Mouse (Mus musculus): ENCODE data around the gene Nanos3.

Gene Nanos3

DNA sequence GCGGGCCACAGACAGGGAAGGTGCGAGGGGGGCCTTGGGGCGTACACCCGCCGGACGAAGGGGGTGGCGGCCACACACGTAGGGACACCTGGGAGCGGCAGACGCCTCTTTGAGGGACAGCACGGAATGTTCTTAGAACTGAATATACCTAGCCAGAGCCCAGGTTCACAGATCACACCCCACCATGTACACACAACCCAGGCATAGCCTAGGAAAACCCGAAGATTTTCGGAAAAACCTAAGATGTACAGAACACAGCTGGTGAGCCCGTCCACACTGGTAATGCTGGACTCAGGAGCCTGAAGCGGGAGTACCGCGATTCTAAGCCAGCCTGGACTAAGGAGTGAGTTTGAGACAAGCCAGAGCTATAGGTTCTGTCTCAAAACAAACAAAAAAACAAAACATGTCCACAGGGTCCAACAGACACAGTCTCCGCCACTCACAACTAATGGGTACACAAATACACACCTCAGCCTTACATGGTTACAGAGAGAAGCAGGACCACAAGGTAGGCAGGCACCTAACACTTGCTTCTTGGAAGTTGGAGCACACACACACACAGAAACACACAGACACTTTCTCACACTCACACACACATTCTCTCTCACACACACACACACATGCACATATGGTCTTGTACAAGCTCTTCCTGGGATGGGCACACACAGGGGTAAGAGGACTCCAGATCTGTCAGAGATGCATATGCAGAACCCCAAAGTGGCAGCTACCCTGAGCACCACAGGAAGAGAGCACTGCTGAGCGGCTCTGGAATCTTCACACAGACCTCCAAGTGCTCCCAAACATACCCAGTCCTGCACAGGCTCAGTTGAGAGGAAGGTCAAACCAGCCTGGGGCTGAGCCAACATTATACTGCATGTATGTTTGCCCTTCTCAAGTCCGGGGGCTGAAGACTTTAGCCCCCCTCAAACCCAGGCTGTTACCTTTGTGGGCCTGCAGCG is 653 bp downstream of the Nanos3 start:
- in situ Hi-C loops (cut with MboI; ENCODE audit: low sequenced_read_pairs) = loop anchor here (5.0 kb wide), 1 partner anchor 163 kb away; no protein-coding TSS in a partner anchor

DNA sequence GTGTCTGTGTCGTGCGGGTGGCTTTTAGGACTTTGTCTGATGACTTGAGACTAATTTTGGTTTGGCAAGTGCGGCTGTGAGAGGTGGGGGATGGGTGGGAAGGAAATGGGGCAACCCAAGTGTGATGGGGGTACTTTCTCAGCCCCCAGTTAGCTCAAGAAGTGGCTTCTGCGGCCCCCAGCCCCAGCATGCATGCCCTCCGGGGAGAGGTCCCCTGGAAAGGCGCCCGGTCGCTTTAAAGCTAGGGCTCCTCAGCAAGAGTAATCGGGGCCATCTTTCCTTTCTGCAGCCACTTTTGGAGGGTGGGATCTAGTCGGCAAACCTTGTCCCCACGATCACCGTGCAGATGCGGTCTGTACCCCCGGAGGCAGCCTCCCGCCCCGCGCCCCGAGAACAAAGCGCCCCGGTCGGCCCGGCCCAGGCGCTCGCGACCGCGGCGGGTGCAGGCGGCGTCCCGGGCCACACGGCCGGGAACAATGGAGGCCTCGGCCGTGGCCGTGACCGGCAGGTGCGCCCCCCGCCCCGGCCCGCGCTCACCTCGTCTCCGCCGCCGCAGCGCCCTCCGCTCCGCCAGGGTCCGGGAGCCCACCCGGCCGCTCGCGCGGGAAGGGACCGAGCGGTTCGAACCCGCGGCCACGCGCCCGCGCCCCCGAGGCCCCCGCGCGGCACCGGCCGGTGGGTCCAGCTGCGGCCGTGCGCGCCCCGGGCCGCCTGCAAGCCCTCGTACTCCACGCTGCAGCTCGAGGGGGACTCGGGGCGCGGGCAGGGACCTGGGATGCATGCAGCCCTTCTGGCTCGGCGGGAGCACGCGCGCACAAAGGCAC is 1.5 kb downstream of the Nanos3 start:
- in situ Hi-C loops (cut with MboI; ENCODE audit: low sequenced_read_pairs) = loop anchor here (5.0 kb wide), 1 partner anchor 164 kb away; no protein-coding TSS in a partner anchor

DNA sequence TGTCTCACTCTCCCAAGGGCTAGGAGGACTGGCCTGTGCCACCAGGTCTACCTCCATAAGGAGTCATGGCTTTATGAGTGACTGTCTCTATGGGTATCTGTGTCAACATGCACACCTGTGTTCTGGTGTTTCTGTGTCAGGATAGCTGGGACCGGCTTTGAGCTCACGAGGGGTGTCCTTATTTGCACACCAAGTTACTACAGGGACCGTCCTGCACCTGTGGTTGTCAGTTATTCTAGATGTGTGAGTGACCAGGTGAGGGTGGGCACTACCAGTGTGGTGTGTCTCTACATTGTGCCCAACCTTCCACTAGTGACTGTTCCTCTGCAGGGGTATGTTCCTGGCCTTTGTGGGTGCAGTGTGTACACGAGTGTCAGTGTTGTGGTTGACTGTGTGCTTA is 2.2 kb downstream of the Nanos3 start:
- in situ Hi-C loops (cut with MboI; ENCODE audit: low sequenced_read_pairs) = loop anchor here (5.0 kb wide), 1 partner anchor 164 kb away; no protein-coding TSS in a partner anchor

DNA sequence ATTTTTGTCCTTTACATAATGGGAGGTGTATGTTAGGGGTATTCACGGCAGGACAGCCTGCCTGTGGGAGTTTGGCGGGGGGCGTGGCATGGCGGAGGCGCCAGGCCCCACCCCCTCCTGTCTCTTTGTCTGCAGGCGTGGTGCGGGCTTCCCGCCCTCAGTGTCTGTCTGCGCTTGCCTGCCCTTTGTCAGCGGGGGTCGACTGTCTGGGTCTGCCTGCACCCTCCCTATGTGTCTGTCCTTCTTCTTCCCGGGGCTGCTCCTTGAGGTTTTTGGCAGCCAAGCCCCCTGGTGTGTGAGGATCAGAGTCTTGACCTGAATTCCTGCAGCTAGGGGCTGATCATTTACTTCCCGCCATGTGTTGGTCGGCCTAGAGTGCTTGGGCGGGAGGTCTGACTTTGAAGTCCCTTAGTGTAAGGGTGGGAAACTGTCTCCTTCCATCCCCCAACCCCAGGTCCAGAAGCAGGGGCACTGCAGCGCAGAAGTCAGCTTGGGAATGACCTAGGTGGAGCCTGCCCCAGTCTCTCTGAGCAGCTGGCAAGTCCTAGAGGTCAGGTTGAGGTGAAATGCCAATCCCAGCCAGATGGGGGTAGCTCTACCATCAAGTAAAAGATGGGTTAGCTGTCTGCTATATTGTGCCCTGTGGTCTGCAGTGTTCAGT is 4.4 kb downstream of the Nanos3 start:
- in situ Hi-C loops (cut with MboI; ENCODE audit: low sequenced_read_pairs) = loop anchor here (5.0 kb wide), 1 partner anchor 167 kb away; no protein-coding TSS in a partner anchor

DNA sequence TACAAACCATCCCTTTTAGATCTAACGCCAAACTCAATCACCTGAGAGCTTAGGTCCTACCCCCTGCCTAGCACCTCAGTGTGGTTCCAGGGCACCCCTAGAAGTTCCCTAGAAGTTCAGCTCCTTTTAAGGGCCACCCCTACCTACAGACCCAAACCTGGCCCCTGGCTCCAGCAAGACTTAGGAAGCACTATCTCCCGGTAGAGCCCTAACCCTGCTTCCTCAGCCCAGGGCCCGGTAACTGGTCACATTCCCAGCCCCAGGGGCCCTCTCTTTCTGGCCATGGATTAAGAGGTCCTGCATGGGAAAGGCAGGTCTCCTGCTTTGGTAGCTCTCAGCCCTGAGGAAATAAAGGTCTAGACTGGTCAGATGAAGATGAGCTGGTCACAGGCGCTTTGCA is 5.1 kb downstream of the Nanos3 start:
- in situ Hi-C loops (cut with MboI; ENCODE audit: low sequenced_read_pairs) = loop anchor here (5.0 to 10.0 kb wide), 2 partner anchors 145 to 167 kb away; no protein-coding TSS in a partner anchor

DNA sequence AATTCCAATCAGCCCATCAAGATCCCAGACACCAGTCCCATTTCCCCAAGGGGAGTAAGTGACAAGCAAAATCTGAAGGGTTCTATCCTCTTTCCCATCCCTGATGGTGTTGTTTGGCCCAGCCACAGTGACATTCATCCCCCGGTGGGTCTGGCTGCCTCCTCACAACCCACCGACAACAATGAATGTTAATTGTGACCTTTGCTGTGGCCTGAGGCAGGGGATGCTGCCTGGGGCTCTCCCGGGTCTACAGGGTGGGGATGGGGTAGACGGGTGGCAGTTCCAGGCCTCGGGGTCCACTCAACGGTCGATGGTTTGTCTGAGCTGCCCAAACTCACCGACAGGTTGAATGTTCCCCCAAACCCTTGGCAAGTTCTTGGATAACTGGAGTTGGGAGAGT is 6.4 kb downstream of the Nanos3 start:
- in situ Hi-C loops (cut with MboI; ENCODE audit: low sequenced_read_pairs) = loop anchor here (10.0 kb wide), 1 partner anchor 144 kb away; no protein-coding TSS in a partner anchor

DNA sequence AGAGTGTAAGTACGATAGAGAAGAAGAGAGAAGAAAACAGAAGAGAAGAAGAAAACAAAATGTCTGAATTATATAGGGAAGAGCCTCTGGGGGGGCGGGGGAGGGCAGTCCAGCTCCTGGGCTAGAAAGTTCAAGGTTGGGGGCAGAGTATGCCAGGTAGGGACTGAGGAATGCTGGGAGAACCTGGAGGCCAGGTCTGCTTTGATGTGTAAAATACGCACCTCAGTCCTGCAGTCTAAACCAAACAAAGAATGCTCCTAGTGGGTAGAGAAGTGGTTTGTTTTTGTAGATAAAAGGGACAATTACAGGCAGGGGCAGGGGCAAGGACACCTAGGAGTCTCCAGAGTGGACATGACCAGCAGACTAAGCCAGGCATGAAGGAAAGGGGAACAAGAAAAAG is 7.6 kb downstream of the Nanos3 start:
- in situ Hi-C loops (cut with MboI; ENCODE audit: low sequenced_read_pairs) = loop anchor here (10.0 kb wide), 1 partner anchor 143 kb away; no protein-coding TSS in a partner anchor

DNA sequence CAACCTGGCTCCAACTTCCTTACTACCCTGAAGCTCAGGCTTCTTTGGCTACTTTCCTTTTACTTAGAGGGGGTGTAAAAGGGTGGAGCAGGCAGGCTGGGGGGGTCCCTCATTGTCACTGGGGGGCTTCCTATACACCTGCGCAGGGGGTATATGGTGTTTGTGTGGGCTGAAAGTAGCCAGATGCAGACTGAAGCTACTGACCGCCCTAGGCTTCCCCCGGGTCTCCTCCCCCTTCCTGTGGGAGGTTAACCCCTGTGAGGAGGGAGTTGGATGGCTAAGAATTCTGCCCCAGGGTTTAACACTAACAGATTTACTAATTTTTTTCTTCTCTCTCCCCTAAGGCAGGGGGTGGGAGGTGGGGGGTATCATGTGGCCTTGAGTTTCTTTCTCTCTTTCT is 8.5 kb downstream of the Nanos3 start:
- in situ Hi-C loops (cut with MboI; ENCODE audit: low sequenced_read_pairs) = loop anchor here (10.0 kb wide), 1 partner anchor 142 kb away; no protein-coding TSS in a partner anchor

DNA sequence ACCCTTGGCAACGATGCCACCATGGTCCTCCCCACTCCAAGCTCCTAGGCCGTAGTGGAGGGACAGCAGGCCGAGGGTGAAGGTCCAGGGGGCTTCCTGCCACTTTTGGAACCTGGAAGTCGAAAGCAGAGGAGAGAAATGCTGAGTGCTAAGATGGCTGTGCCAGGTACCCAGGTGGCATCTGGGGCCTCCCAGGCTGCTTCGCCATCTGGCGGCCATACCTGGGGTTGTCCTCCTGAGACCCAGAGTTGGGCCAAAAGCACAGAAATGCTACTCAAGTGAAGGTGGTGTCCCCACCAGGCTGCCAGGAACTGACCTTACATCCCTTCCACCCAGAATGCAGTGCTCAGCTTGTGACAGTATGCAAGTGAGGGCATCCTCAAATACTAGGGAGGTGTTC is 11.2 kb downstream of the Nanos3 start:
- in situ Hi-C loops (cut with MboI; ENCODE audit: low sequenced_read_pairs) = loop anchor here (10.0 kb wide), 1 partner anchor 139 kb away; no protein-coding TSS in a partner anchor

DNA sequence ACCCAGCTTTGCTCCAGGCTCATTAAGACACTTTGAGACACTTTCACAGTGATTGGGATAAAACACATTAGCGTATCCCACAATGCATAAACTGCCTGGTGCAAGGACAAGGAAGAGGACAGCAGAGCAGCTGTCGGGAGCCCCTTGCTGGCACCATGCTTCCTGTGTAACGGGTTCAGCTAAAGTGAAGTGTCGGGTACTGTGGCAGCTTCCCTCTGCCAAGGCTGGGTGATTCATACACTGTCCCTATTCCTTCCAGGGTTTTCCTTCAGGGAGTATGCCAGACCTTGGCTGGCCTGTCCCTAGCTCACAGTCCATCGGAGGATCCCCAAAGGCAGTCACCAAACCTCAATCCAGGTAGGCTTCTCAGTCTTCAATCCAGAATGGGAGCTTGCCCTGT is 14.9 kb downstream of the Nanos3 start:
- in situ Hi-C loops (cut with MboI; ENCODE audit: low sequenced_read_pairs) = loop anchor here (10.0 kb wide), 1 partner anchor 135 kb away; no protein-coding TSS in a partner anchor

DNA sequence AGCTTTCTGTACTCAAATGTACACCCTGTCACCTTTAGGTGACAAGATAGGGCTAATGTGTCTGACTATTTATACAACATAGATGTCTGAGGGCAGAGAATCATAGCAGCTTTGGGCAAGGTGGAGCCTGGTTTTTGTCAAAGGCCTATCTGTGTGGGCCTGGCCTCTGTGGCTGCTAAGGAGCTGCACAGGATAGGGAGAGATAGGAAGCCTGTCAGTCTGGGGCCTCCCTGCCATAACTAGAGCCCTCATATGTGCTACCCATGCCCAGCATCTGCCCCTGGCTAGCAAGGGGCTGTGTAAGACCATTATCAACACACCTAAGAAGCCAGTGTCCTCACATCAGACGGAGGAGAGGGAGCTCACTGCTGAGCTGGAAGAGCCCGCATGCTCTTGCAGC is 17.3 kb downstream of the Nanos3 start:
- in situ Hi-C loops (cut with MboI; ENCODE audit: low sequenced_read_pairs) = no loop called here

DNA sequence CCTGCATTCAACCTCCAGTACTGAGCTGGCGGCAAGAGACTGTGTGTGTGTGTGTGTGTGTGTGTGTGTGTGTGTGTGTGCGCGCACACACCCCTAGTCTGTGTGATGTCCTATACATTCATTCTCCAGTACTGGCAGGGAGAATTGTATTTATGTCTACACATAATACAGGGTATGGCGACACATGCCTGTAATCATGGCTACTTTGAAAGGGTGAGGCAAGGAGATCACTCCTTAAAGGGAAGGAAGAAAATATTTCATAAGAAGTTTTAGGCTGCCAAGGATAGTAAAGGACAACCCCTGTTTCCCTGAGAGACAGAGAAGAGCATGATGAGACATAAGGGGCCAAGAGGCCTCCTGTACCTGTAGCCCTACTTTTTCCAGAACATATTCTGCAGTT is 27.4 kb downstream of the Nanos3 start:
- in situ Hi-C loops (cut with MboI; ENCODE audit: low sequenced_read_pairs) = no loop called here

DNA sequence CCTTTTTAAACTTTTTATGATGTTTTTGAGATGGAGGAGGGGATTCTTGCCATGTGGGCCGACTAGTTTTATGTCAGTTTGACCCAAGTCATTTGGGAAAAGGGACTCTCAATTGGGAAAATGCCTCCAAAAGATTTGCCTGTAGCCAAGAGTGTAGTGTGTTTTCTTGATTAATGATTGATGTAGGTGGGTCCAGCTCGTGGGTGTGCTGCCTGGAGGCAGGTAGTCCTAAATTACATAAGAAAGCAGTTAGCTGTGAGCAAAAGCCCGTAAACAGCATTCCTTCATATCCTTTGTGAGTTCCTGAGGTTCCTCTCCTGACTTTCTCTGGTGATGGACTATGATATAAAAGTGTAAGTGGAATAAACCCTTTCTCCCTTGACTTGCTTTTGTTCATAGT is 35.8 kb downstream of the Nanos3 start:
- in situ Hi-C loops (cut with MboI; ENCODE audit: low sequenced_read_pairs) = no loop called here

DNA sequence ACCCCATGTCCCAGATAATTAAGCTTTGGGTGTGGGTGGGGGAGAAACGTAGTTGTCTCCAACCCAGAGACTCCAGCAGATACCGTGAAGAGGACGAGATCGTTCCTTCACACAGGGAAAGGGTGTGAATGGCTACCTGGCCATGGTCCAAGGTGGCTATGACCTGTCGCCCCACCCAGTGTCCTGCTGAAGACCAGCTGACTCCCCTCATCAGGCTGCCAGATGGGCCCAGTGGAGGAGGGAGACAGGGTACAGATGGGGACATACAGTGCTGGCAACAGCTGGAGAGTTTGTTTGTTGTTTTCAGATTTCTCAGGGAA is 36.5 kb downstream of the Nanos3 start:
- in situ Hi-C loops (cut with MboI; ENCODE audit: low sequenced_read_pairs) = no loop called here

DNA sequence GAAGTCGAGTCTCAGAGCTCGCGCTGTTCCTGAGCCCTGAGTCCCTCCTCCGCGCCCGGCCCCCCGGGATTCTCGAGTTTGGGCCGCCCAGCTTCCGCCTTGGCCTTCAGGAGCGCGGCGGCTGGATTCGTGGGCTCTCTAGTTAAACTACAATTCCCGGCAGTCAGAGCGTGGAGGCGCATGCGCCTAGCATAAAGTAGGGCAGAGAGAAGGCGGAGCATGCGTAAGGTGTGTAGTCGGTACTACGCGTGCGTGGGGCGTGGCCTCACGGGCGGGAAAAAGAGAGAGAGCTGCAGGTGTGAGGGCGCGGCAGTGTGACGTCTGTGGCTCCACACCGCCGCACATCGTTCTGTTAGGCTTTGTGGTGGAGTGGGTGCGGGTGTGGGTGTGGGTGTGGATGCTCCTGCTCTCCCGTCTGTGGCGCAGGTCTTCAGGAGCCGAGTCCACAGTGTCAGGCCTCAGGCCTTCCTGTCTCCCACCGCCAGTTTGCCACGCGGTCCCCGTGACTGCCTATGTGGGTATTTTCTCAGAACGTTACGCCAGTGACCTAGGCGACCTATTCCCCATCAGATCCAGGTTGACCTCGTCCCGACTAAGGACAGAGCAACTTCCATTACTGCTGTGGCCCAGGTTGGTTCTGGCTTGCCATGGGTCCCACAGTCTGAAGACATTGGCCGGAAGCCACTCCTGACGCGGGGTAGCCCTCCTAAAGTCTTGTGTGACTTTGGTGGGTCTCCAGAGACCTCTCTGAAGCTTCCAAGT is 37.1 kb downstream of the Nanos3 start, which contains the start of the genes Cc2d1a and 4930432K21Rik:
Gene Cc2d1a, minus strand, starts transcription at position 168 of the 762 bp plus-strand sequence.
Gene 4930432K21Rik, plus strand, starts transcription at position 257 of the 762 bp plus-strand sequence.
- in situ Hi-C loops (cut with MboI; ENCODE audit: low sequenced_read_pairs) = no loop called here

DNA sequence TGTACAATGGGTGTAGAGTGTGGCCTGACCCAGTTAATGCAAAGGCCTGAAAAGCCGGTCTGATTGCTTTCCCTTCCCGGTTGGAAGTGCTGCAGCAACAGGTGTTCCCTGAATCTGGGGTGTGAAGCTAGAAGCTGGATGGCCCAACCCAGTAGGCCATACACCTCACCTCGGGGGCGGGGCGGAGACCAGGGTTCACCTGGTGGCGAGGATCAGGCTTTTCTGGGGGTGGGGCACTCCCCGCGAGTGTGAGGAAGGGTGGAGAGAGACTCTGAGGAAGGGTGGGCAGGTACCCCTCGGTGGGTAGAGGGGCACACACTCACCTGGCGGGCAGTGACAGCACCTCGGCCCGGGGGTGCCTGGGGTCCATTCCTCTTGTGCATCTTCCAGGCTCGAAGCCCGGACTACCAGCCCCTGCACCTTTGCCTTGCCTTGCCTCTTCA is 37.7 kb downstream of the Nanos3 start:
- in situ Hi-C loops (cut with MboI; ENCODE audit: low sequenced_read_pairs) = no loop called here

DNA sequence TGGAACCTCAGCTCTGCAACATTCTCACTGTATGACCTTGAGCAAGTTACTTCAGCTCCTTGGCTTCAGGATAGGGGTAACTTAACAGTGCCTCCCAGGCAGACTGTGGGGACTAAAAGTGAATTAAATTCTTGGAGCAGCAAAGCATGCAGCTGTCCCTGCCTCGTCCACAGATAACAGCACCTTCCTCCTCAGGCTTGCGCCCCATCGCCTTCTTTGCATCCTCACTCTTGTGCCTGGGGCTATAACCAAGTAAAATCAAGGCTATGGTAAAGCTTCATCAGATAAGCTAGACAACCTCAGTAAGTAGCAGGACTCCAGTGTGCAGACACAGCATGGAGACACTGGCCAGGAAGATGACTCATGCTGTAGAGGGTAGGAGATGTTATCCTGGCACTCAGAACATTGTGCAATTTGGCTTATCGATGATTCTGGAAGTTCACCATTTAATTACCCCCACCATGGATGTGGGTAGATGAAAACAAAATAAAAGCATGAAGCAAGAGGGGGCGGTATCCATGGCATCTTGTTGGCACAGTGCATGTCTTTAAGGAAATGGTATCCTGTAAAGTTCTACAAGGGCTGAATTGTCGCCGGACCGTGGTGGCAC is 40.3 kb downstream of the Nanos3 start:
- in situ Hi-C loops (cut with MboI; ENCODE audit: low sequenced_read_pairs) = no loop called here

DNA sequence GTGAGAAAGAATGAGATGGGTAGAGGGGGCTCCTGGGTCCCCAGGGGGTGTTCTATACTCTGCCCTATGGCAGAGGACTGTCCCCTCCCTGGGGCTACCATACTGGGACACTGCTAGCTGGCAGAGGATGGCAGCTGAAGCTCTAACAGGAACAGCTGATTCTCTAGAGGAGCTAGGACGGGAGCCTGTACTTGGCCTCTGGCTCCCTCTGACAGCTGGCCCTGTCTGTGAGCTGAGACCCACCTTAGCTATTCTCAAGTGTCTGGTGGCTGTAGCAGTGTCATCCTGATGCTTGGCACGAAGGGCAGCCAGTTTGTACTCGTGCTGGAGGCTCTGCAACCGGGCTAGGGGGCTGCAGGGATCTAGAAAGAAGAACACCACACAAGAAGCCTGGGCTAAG is 44.2 kb downstream of the Nanos3 start:
- in situ Hi-C loops (cut with MboI; ENCODE audit: low sequenced_read_pairs) = no loop called here

DNA sequence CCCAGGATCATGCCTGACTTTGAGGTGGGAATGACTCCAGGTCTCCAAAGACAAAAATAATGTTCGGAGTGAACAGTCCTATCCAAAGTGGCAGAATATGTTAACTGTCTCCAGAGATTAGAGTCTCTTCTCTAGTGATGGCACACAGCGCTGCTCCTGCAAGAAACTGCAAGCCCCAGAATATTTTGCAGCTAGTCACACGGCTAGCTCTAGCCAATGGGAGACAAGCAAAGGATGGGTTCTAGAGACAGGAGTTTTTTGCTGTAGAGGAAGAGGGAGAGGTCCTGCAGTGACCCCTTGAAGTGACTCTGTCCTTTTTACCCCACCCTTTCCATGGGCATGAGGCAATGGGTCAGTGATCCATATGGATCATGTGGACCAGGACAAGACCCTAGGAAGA is 47.2 kb downstream of the Nanos3 start:
- in situ Hi-C loops (cut with MboI; ENCODE audit: low sequenced_read_pairs) = no loop called here
